Mouse (Mus musculus): ENCODE measurements around the gene Slc39a5.

Gene Slc39a5

DNA sequence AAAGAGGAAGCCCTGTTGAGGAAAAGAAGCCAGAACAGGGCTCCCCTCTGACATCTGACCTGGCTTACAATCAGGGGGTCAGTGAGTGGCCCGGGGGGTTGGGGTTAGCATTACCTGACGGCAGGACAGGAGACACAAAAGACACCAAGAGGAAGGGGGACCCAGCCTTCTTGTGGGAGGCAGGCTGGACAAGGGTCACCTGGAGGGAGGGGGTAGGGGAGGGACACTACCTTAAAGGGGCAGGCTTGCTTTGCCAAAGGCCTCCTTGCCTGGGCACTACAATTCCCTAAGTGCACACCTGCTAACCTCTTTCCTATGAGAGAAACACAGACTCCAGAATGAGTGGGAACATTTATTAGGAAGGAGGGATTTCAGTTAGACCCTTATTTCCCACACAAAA lies at the start of gene Slc39a5:
Gene Slc39a5, minus strand, starts transcription at position 174 of the 400 bp plus-strand sequence.
- peak in 1 of 2 experiments; percentile 43 for DNase-seq

- DNase-seq: peak in 1 of 2 experiments; percentile 8
Measured at GRCm38 (mm10) chr10:128445407-128445806, 44.4 kb upstream of the Slc39a5 start.

DNA sequence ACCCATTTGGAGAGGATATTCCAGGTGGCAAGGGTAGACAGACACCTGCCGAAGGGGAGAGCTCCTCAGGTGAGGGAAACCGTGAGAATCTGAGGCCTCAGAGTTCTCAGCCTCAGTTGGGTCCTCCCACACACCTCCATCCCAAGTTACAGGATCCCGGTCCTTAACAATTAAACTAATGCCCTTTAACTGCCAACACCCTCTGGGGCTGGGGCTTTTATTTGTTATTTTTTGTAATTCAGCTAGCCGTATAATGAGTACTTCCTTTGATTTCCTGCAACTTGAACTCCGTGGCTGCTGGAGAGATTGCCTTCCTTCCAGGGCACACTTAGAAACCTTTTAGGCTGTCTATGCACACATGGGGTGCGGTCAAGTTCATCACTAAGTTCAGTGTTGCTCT lies 43.3 kb upstream of the Slc39a5 start:
- DNase-seq: no peak

DNA sequence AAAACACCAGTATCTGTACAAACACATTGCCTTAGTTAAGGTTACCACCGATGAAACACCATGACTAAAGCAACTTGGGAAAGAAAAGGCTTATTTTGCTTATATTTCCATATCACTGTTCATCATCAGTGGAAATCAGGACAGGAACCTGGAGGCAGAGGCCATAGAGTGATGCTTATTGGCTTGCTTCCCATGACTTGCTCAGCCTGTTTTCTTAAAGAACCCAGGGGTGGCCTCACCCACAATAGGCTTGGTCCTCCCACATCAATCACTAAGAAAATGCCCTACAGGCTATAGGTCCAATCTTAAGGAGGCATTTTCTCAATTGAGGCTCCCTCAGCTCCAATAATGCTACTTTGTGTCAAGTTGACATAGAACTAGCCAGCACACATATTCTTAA lies 41.7 kb upstream of the Slc39a5 start:
- DNase-seq: no peak

- DNase-seq: no peak
Measured at GRCm38 (mm10) chr10:128441324-128442119, 40.5 kb upstream of the Slc39a5 start.

DNA sequence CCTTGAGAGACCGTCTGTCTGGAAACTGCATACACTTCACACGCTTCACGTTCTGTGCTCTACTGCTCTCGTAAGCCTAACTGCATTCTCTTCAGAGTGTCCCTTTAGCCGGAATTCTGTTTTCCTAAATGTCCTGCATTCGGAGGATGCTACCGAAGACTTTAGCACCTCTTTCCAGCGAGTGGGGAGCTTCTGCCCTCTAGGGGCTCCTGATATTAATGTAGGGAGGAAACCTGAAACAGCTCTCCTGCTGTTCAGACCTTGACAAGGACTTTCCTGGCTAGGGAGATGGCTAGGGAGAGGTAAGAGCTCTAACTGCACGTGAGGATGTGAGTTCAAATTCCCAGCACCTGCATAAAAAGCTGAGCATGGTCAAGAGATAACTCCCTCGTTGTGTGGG lies 39.4 kb upstream of the Slc39a5 start:
- peak; percentile 49 to 59 for DNase-seq

DNA sequence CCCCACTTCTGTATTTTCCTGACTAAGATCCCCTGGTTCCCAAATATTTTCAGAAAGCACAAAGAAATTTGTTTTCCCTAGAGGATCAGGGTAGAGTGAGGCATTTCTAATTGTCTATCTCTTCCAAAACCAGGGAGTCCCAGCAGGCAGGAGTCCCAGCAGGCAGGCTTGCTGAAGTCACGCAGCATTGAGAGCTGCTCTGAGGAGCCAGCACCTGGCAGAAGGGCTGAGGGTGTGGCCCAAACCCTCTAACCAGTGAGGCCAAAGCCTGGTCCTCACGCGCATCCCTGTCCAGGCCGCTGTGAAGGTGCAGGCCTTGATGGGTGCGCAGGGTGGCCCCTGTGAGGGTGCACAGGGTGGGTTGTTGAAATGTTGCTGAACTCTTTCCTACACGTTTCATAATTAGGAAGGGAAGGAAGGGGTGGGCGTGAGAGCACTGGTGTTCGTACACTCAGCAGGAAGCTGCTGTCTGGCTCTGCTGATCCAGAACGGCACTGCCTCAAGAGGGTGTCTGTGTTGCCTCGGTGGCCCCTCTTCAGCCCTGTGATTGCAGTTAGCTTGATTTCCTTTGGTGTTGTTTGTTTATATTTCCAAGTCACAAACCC lies 37.7 kb upstream of the Slc39a5 start:
- peak; percentile 43 to 51 for DNase-seq

- peak in 1 of 2 experiments; percentile 27 for DNase-seq
Measured at GRCm38 (mm10) chr10:128436376-128436775, 35.3 kb upstream of the Slc39a5 start.

GRCm38 (mm10) chr10:128435873-128436272 lies 34.8 kb upstream of the Slc39a5 start:
- peak in 1 of 2 experiments; percentile 10 for DNase-seq

GRCm38 (mm10) chr10:128435186-128435823 lies 34.3 kb upstream of the Slc39a5 start:
- DNase-seq: peak; percentile 75 to 85

DNA sequence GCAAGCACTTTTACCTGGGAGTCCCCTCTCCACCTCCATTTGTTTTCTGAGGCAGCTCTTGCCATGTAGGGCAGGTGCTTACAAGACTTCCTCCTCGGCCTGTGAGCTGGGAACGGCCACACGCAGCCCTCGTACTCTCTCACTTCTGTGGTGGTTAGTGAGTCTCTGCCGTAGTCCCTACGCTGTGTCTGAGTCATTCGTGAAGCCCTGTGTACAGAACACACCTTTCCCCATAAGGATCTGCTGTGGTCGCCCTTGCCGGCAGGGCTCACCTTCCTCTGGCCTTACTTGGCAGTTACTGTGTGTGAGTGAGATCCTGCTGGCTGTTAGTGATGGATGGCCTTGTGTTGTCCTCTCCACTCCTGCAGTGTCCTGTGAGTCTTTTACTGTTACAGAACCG lies 33.7 kb upstream of the Slc39a5 start:
- peak in 1 of 2 experiments; percentile 27 for DNase-seq

DNA sequence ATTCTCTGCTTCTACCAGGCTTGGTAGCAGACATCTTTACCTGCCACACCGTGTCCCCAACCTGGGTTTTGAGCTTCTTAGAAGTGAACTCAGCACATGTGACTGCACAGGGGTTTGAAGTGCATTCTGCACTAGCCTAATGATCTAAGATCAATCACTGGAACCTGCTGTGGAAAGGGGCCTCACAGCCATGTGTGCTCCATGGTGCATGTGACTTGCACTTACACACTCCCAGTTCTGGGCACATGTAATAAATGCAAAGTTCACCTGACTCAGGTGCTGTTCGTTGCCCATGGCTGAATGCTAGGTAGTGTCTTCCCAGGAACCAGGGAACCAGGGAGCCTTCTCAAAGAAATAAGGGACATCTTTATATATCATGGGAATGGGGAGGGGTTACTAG lies 32.4 kb upstream of the Slc39a5 start:
- no peak for DNase-seq

DNA sequence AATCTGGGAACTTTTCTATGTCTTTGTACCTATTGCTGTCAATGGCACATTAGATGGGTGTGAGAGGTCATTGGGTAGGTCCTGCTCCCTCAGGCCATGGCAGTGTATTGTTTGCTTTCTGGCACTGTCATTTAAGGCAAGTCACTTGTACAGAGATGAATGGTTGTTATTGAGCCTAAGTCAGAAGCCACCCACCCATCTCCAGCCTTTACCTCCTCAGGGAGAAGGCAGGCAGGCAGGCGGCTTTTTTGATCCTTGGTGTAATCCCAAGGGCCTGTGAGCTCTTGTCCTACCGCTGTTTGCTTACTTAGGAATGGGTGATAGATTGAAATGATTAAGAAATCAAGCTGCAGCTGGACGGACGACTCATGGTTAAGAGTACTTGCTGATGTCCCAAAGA lies 28.4 kb upstream of the Slc39a5 start:
- no peak for DNase-seq

DNA sequence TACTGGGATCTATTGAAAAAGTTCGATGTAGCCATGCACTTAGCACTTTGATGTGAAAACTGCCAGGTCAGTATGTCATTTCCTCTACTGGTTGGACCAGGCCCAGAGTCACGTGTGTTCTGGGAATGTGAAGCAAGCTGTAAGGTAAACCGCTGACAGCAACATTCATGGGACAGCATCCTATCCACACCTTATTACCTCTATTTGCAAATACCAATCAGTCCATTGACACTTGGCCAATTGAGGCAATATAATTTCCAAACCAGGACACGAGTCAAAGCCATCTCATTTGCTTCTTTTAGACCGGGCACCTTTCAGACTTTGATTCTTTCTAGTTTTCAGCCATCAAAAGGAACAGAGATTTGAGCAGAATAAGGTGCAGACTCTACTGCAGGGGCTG lies 28.0 kb upstream of the Slc39a5 start:
- DNase-seq: no peak

- DNase-seq: no peak
Measured at GRCm38 (mm10) chr10:128425260-128425659, 24.2 kb upstream of the Slc39a5 start.

DNA sequence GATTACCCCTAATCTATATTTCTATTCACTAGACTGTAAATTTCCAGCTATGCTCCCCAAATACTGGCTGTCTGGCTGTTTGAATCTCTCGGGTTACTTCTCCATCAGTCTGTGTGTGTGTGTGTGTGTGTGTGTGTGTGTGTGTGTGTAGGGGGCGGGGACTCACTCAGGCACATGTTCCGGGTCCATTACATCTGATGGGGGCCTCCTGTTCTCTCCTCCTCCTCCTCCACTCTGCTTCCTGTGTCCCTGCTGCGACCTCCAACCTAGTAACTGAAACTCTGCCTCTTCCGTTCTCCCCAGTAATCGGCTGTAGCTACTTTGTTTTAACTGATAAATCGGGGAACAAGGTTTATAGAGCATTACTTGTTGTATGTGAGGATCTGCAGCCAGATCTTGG lies 23.6 kb upstream of the Slc39a5 start:
- DNase-seq: peak; percentile 45 to 58

DNA sequence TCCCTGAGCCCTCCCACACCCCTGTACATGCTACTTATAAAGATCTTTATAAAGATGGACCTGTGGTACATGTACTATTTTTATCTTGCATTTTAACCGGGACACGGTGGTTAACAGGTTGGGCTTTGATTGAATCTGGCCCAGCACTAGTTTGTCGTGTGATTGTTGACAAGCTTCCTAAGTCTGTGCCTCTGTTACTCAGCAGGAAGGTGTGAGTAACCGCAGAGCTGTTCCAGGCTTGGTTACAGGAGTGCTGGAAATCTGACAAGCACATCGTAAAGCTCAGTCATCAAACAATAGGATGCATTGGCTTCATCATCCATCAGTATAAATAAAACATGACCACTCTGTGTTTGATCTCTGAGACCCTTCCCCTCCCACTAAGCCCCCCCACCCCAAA lies 21.4 kb upstream of the Slc39a5 start:
- DNase-seq: no peak

DNA sequence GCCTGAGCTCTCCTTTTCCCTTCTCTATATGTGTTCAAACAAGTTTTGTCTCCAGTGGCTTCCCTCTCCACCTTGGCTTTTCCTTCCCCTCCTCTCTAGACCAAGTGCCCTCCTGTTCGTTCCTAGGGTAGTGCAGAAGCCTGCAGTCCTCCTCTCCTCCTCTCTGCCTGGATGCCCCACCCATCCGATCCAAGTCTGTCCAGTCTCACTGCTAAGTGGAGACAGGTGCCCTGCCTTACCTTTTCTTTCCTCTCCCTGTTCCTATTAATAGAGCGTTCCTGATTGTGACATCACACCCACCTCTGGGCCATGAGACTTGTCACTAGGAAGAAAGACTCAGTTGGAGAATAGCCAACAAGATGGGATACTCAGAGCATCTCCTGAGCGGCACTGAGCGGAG lies 13.8 kb upstream of the Slc39a5 start:
- DNase-seq: no peak

DNA sequence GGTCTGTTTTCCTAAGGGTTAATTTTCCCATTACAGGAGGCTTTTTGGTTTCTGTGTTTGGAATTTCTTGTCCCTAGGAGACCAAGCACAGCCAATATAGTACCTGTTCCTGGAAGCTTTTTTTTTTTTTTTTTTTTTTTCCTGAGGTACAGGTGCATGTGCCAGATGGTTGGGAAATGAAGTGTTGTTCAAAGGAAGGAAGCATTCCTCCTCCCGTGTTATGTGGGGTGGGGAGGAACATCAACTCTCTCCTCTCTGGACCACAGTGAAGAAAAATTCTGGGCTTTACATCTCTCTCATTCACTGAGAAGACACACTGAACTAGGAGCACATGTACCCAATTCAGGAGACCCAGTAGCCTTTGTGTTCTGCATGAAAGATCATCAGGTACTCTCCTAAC lies 12.0 kb upstream of the Slc39a5 start:
- DNase-seq: no peak

GRCm38 (mm10) chr10:128412558-128412957 lies 11.5 kb upstream of the Slc39a5 start:
- no peak for DNase-seq

- peak in 1 of 2 experiments; percentile 73 for DNase-seq
Measured at GRCm38 (mm10) chr10:128412055-128412381, 11.0 kb upstream of the Slc39a5 start.

DNA sequence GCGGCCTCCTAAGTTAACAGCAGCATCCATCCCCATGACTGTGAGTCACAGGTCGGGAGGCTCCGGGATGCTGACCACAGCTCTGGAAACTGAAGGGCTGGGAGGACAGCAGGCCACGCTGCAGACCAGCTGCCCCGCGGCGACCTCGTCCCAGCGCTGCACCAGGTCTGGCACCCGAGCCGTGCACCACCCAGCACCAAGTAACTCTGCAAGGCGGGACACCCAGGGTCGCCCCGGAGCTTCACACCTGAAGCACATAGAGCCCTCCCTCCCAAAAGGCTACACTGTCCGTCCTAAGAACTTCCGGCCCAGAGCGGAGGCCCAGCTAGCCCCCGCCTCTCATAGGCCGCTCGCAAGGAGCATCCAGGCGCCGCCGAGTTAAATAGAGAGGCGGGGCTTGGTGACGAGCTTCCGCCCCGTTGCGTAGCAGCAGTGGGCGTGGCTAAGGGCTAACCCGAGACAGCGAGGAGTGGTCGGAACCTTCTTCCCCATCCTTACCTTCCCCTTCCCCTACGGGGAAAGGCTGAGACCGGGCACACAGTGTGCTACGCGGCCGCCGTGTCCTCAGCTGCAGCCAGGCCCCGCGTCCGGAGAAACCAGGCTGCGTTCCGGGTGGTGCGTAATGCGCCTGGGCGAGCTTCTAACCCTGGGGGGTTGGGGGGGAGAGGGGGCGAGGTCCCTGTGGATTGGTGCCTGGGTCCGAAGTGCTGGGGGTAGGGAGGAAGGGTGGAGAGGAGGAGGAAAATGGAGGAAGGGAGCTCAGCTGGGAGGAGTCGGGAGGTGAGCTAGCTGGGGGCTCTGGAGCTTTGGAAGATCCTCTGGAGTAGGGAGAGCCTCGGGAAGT lies 10.4 kb upstream of the Slc39a5 start, which contains the start of the genes Nabp2 and Rnf41:
Gene Nabp2, minus strand, starts transcription at position 282 of the 844 bp plus-strand sequence.
Gene Rnf41, plus strand, starts transcription at position 447 of the 844 bp plus-strand sequence.
- DNase-seq: peak; percentile 98 to 99

GRCm38 (mm10) chr10:128410560-128410845 lies 9.5 kb upstream of the Slc39a5 start:
- DNase-seq: no peak

Data from kidney, postnatal 4 days (tissue).